Mouse (Mus musculus) limb, embryonic 12.5 days (tissue): ENCODE data around the gene Fgfr4. TPM values are rescaled to one million over a fixed set of nuclear protein-coding genes. Genes with fewer than 3 reads are reported as not detected.
A peak's percentile ranks its signal among the peaks of the same experiment; 100 is the strongest.

Experiments
- ATAC-seq: fragments of 200-750 bp; cut with Nextera tagmentation; 2 replicates; pipeline ENCODE4 v1.8.0; 2017; ENCODE audit warnings: low read depth, moderate TSS enrichment; ENCODE audit not compliant: insufficient number of reproducible peaks, insufficient read depth, low FRiP score, low TSS enrichment
- H3K27ac ChIP-seq: fragments of 300-500 bp; sonication (generic); 2 replicates; pipeline ENCODE4 v1.5.1; 2016; ENCODE audit warnings: mild to moderate bottlenecking, moderate library complexity
- H3K27me3 ChIP-seq: fragments of 300-500 bp; sonication (generic); 2 replicates; pipeline ENCODE4 v1.6.1; 2016; ENCODE audit warnings: mild to moderate bottlenecking, moderate library complexity
- H3K36me3 ChIP-seq: fragments of 300-500 bp; sonication (generic); 2 replicates; pipeline ENCODE4 v1.6.1; 2016; ENCODE audit warnings: mild to moderate bottlenecking, moderate library complexity
- H3K4me1 ChIP-seq: fragments of 300-500 bp; sonication (generic); replicated peaks from 2 replicates; pipeline ENCODE4 v1.6.1; 2016
- H3K4me2 ChIP-seq: fragments of 300-500 bp; sonication (generic); 2 replicates; pipeline ENCODE4 v1.6.1; 2016; ENCODE audit warnings: mild to moderate bottlenecking, moderate library complexity
- H3K4me3 ChIP-seq: fragments of 300-500 bp; sonication (generic); replicated peaks from 2 replicates; pipeline ENCODE4 v1.5.1; 2016; ENCODE audit warnings: mild to moderate bottlenecking
- H3K9ac ChIP-seq: fragments of 300-500 bp; sonication (generic); replicated peaks from 2 replicates; pipeline ENCODE4 v1.6.1; 2016; ENCODE audit warnings: mild to moderate bottlenecking, moderate library complexity
- H3K9me3 ChIP-seq: fragments of 300-500 bp; sonication (generic); 2 replicates; pipeline ENCODE4 v1.6.1; 2016; ENCODE audit warnings: mild to moderate bottlenecking, moderate library complexity
- WGBS: fragments of 180-500 bp; shearing (Covaris S2); methylation state at CpG from one replicate; pipeline ENCODE4 v1.1.7; 2016; 5-methylcytosine and 5-hydroxymethylcytosine counted together
- polyA plus RNA-seq: library from polyadenylated mRNA; unstranded; fragments of >200 nt; fragmentation: Nextera tagmentation; extraction: Ambion mirVana; gene quantifications from 2 replicates; pipeline ENCODE4 v1.2.1, GENCODE M21; 2016

Gene Fgfr4
- polyA plus RNA-seq, 1 experiment from 2014 or later = 7.4 TPM

DNA sequence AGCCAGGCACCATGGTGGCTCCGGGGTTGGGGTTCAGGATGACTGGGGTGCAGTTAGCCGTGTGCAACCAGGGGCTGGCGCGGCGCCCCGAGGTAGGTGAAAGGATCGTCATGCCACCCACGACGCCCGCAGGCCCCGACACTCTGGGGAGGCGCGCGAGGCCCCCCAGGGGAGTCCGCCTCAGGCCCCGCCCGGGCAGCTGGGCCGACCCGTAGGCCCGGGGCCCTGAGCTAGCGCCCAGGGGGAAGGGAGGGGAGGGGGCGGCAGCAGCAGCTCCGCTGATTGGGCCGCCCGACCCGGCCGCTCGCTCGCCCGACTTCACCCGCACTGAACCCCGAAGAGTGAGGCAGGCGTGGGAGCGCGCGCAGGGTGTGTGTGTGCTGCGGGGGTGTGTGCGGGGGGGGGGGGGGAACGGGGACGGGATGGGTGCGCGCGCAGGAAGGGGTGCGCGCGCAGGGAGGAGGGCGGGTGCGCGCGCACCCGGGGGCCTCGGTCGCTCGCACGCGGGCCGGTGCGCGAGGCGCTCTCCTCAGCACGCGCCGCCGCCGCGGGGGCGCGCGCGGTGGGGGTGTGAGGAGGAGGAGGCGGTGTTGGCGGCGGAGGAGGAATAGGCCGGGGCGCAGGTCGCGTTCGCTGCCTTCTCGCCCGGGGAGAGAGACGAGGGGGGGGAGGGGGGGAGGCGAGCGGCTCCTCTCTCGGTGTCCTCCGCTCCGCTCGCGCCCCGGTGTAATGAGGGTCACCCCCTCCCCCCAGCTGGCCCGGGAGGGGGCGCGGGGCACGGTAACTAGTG, 59.0 kb downstream of the Fgfr4 start:
- Histone ChIP-seq H3K36me3 (peaks cover 30% of the 10 kb centered on the region), H3K9me3 (no peaks in the 10 kb centered on the region), H3K27ac (peak overlapping the region; percentile 99), H3K4me1 (peaks cover 42% of the 10 kb centered on the region), H3K27me3 (no peaks in the 10 kb centered on the region), H3K4me3 (peak overlapping the region; percentile 86), H3K9ac (peak overlapping the region; percentile 94), H3K4me2 (peak overlapping the region; percentile 80)
- WGBS = under 1% methylated on average over 54 of the region's 93 CpGs
- peak; percentile 72 for ATAC-seq

DNA sequence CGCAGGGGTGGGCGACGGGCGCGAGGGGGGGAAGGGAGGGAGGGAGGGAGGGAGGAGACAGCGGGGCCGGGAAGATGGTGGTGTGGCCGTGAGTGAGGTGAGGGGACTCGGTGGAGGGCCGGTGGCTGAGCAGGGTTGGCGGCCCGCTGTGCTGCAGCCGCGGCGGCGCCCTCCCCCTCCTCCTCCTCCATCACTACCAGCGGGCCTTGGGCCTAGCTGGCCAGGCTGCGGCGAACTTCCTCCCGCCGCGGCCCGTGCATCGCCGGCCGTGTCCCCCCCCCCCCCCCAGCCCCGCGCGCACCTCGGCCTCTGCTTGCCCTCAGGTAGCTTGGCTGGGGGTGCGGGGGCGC, 59.5 kb downstream of the Fgfr4 start:
- Histone ChIP-seq H3K27me3 (no peaks in the 10 kb centered on the region), H3K36me3 (peaks cover 34% of the 10 kb centered on the region), H3K4me2 (peak overlapping the region; percentile 80), H3K9me3 (no peaks in the 10 kb centered on the region), H3K4me3 (peak overlapping the region; percentile 86), H3K9ac (peak overlapping the region; percentile 94), H3K4me1 (peaks cover 44% of the 10 kb centered on the region), H3K27ac (peak overlapping the region; percentile 99)
- WGBS = 0% methylated on average over 7 of the region's 32 CpGs
- peak; percentile 63 for ATAC-seq

DNA sequence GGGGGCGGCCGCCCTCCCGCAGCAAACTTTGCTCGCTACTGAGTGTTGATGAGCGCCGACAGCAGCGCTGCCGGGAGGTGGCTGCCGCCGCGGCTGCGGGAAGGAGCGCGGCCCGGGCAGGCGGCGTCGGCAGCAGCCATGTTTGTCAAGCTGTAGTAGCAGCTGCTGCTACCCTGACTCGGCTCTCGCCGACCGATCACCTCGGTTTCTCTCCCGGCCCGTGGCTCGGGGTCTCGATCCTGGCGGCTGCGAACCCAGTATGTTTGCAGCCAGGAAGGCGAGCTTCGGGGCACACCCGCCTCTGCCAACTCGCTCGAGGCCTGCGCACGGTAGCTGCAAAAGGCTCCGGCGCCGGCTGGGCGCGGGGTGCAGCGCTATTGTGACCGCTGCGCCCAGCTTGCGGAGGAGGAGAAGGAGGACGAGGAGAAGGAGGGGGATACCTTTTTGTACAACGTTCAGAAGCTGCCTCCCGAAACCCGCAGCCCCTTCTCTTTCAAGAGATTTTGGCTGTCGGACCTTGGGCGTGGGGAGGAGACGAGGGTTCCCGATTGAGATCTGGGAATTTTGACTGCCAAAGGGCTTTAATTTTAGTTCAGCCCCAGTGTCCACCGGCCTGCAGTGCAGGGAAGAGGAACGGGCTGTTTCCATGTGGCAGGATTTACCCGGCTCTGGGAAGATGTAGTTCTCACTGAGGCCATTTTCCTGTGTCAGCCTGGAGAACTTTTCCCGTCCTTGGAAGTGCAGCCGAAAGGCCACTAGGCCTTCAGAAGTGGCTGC, 60.1 kb downstream of the Fgfr4 start:
- peak overlapping the region; percentile 99 for H3K27ac ChIP-seq
- H3K4me1 ChIP-seq = peaks cover 44% of the 10 kb centered on the region
- ATAC-seq = no peak

DNA sequence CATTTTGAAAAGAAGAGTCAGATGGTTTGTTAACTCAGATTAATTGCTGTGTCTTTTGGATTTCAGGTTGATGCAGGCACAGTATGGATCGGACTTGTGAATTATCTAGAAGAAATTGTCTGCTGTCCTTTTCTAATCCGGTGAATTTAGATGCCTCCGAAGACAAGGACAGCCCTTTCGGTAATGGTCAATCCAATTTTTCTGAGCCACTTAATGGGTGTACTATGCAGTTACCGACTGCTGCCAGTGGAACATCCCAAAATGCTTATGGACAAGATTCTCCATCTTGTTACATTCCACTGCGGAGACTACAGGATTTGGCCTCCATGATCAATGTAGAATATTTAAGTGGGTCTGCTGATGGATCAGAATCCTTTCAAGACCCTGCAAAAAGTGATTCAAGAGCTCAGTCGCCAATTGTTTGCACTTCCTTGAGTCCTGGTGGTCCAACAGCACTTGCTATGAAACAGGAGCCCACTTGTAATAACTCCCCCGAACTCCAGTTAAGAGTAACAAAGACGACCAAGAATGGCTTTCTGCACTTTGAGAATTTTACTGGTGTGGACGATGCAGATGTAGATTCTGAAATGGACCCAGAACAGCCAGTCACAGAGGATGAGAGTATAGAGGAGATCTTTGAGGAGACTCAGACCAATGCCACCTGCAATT, 60.8 kb downstream of the Fgfr4 start:
- peak overlapping the region; percentile 94 for H3K9ac ChIP-seq
- peaks cover 47% of the 10 kb centered on the region for H3K36me3 ChIP-seq
- H3K4me3 ChIP-seq = peak overlapping the region; percentile 86
- H3K27ac ChIP-seq = peak overlapping the region; percentile 99
- peak overlapping the region; percentile 80 for H3K4me2 ChIP-seq
- H3K9me3 ChIP-seq = no peaks in the 10 kb centered on the region
- WGBS = 63% methylated on average over 10 of the region's 10 CpGs
- no peaks in the 10 kb centered on the region for H3K27me3 ChIP-seq
- ATAC-seq = no peak
- peaks cover 49% of the 10 kb centered on the region for H3K4me1 ChIP-seq

More for the DNA sequence above, 60.1 kb downstream of the Fgfr4 start:
- no peaks in the 10 kb centered on the region for H3K27me3 ChIP-seq
- peak overlapping the region; percentile 86 for H3K4me3 ChIP-seq
- peak overlapping the region; percentile 94 for H3K9ac ChIP-seq
- no peaks in the 10 kb centered on the region for H3K9me3 ChIP-seq
- peaks cover 40% of the 10 kb centered on the region for H3K36me3 ChIP-seq
- H3K4me2 ChIP-seq = peak overlapping the region; percentile 80
- under 1% methylated on average over 58 of the region's 58 CpGs for WGBS

Other genes with a start within 250 kb of the Fgfr4 start
- gene Unc5a, start 203.2 kb upstream of the Fgfr4 start, polyA plus RNA-seq = 0.30 and 0.78 TPM in 2 replicates
- 0.37 and 0.40 TPM in 2 replicates for gene Hk3, start 131.3 kb upstream of the Fgfr4 start, polyA plus RNA-seq
- gene Uimc1, start 52.3 kb upstream of the Fgfr4 start, polyA plus RNA-seq = 30.1 TPM in 2 replicates
- gene Zfp346, start 47.3 kb upstream of the Fgfr4 start, polyA plus RNA-seq = 27.5 and 27.7 TPM in 2 replicates
- gene Gm17617, start 19.1 kb upstream of the Fgfr4 start, polyA plus RNA-seq = not detected in 2 replicates
- 81.3 and 91.8 TPM in 2 replicates for gene Nsd1, start 57.1 kb downstream of the Fgfr4 start, polyA plus RNA-seq
- 361 and 370 TPM in 2 replicates for gene Prelid1, start 167.9 kb downstream of the Fgfr4 start, polyA plus RNA-seq
- 108 and 109 TPM in 2 replicates for gene Rab24, start 169.3 kb downstream of the Fgfr4 start, polyA plus RNA-seq
- 33.7 and 34.9 TPM in 2 replicates for gene Mxd3, start 177.2 kb downstream of the Fgfr4 start, polyA plus RNA-seq
- 92.9 and 99.8 TPM in 2 replicates for gene Lman2, start 210.1 kb downstream of the Fgfr4 start, polyA plus RNA-seq
- 0.82 and 1.2 TPM in 2 replicates for gene Rgs14, start 217.1 kb downstream of the Fgfr4 start, polyA plus RNA-seq
- not detected in 2 replicates for gene Slc34a1, start 245.5 kb downstream of the Fgfr4 start, polyA plus RNA-seq